Mouse (Mus musculus) embryonic facial prominence, embryonic 14.5 days (tissue): ENCODE measurements at regions not wholly inside any gene's neighbourhood (a gene's known extent, or its start where the extent isn't known, plus 50 kb on each side); places are given as distances from the start of the nearest gene placed in this dataset.
A peak's percentile ranks its signal among the peaks of the same experiment; 100 is the strongest.

Experiments used
- ATAC-seq: fragments of 200-750 bp; cut with Nextera tagmentation; 2 replicates; pipeline ENCODE4 v1.8.0; 2017; ENCODE audit warnings: low read depth, moderate number of reproducible peaks, moderate TSS enrichment
- DNase-seq: peaks from one replicate; pipeline ENCODE4 v3.0.0-alpha.2; 2015; ENCODE audit warnings: low spot score
- H3K27ac ChIP-seq: fragments of 300-500 bp; sonication (generic); replicated peaks from 2 replicates; pipeline ENCODE4 v1.5.1; 2014; ENCODE audit warnings: low read depth, mild to moderate bottlenecking, low read length, moderate library complexity
- H3K27me3 ChIP-seq: fragments of 300-500 bp; sonication (generic); replicated peaks from 2 replicates; pipeline ENCODE4 v1.6.1; 2014; ENCODE audit warnings: low read length; ENCODE audit not compliant: control insufficient read depth, insufficient read depth
- H3K36me3 ChIP-seq: fragments of 300-500 bp; sonication (generic); 2 replicates; pipeline ENCODE4 v1.6.1; 2014; ENCODE audit warnings: low read length, mixed read lengths; ENCODE audit not compliant: control insufficient read depth, insufficient read depth
- H3K4me1 ChIP-seq: fragments of 300-500 bp; sonication (generic); 2 replicates; pipeline ENCODE4 v1.6.1; 2014; ENCODE audit warnings: antibody characterized with exemption, low read length; ENCODE audit not compliant: control insufficient read depth, insufficient read depth
- H3K4me2 ChIP-seq: fragments of 300-500 bp; sonication (generic); 2 replicates; pipeline ENCODE4 v1.6.1; 2014; ENCODE audit warnings: low read depth, mild to moderate bottlenecking, low read length, moderate library complexity, mixed read lengths
- H3K4me3 ChIP-seq: fragments of 300-500 bp; sonication (generic); 2 replicates; pipeline ENCODE4 v1.5.1; 2014; ENCODE audit warnings: low read depth, mild to moderate bottlenecking, low read length
- H3K9ac ChIP-seq: fragments of 300-500 bp; sonication (generic); 2 replicates; pipeline ENCODE4 v1.6.1; 2014; ENCODE audit warnings: low read depth, mild to moderate bottlenecking, low read length, moderate library complexity, mixed read lengths
- H3K9me3 ChIP-seq: fragments of 300-500 bp; sonication (generic); 2 replicates; pipeline ENCODE4 v1.6.1; 2016; ENCODE audit warnings: low read length; ENCODE audit not compliant: control insufficient read depth
- WGBS: fragments of 180-500 bp; shearing (Covaris S2); extraction: QIAGEN DNeasy Blood & Tissue Kit; methylation state at CpG from one replicate; pipeline ENCODE4 v1.1.7; 2014; 5-methylcytosine and 5-hydroxymethylcytosine counted together

DNA sequence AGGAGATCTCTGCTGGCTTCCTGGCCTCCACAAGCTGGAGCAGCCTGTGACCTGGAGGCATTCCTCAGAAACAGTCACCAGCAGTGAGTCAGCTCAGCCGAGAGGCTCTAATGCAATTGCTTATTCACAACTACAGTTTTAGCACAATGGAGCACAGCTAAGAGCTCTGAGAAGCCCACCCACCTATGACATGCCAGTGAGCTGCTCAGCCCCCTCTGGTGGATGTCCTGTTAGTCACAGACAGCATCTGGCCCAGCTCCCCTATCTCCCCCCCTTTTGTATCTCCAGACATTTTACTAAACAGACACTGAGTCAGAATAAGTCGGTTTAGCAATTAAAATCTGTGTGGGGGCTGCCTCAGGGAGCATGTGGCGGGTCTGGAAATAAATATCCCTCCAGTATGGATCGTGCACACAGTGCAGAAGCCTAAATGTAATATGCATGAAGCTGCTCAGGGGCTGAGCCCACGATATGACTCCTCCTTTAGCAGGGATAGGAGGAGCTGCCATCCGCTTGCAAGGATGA is 88.9 kb upstream of the Spred2 start:
- no peak overlapping the region for H3K4me3 ChIP-seq
- H3K27me3 ChIP-seq, result no peaks in the 10 kb centered on the region
- H3K27ac ChIP-seq, result peak overlapping the region; percentile 69
- H3K36me3 ChIP-seq, result no peaks in the 10 kb centered on the region
- no peaks in the 10 kb centered on the region for H3K9me3 ChIP-seq
- no peak overlapping the region for H3K9ac ChIP-seq
- ATAC-seq, result peak; percentile 83
- 19% methylated on average over 6 of the region's 6 CpGs for WGBS
- peak; percentile 83 for DNase-seq
- H3K4me1 ChIP-seq, result no peaks in the 10 kb centered on the region
- 0 out of 2 replicates have a peak overlapping the region, but pooled peaks have one; percentile 23 for H3K4me2 ChIP-seq

DNA sequence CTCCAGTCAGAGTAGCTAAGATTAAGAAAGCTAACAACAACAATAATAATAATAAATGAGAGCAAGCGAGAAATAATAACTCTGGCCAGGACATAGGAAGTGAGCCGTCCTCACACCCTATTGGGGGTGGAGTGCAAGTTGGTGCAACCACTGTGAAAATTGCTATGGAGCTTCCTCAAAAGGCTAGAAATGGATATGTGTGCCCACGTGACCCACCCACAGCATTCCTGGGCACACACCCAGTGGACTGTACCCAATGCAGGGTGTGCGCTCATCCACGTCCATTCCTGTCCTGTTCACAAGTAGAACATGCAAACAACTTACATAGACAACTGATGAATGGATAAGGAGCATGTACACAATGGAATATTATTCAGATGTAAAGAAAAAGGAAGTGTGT is 85.2 kb upstream of the Spred2 start:
- WGBS, result 92% methylated on average over 5 of the region's 5 CpGs
- no peak for ATAC-seq
- DNase-seq, result no peak

DNA sequence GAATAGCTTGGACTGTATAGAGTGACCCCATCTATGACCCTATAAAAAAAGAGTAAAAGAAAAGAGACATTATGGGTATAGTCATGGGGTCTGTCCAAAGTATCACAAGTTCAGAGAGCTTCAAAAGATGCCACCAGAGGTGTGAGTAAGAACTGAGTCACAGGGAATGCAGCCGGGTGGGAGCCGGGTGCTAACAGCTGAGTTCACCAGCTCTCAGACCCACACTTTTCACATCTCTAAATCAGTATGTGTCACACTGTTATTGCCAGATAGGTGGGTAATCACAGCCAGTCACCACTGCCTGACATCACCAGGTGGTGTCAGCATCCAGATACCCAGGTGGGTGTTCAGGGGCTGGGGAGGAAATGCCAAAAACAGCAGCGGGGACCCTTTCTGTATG is 81.1 kb upstream of the Spred2 start:
- H3K36me3 ChIP-seq, result no peaks in the 10 kb centered on the region
- 92% methylated on average over 3 of the region's 3 CpGs for WGBS
- no peaks in the 10 kb centered on the region for H3K27me3 ChIP-seq
- H3K9ac ChIP-seq, result no peak overlapping the region
- no peak overlapping the region for H3K4me3 ChIP-seq
- no peak for ATAC-seq
- H3K9me3 ChIP-seq, result no peaks in the 10 kb centered on the region
- H3K4me1 ChIP-seq, result no peaks in the 10 kb centered on the region
- H3K27ac ChIP-seq, result no peak overlapping the region
- DNase-seq, result no peak
- H3K4me2 ChIP-seq, result no peak overlapping the region

More for the DNA sequence above, 85.2 kb upstream of the Spred2 start:
- no peak overlapping the region for H3K27ac ChIP-seq
- no peak overlapping the region for H3K9ac ChIP-seq
- H3K4me1 ChIP-seq, result no peaks in the 10 kb centered on the region
- no peaks in the 10 kb centered on the region for H3K9me3 ChIP-seq
- no peaks in the 10 kb centered on the region for H3K36me3 ChIP-seq
- no peak overlapping the region for H3K4me2 ChIP-seq
- H3K27me3 ChIP-seq, result no peaks in the 10 kb centered on the region
- H3K4me3 ChIP-seq, result no peak overlapping the region

GRCm38 (mm10) chr11:19847910-19848309 is 76.3 kb upstream of the Spred2 start:
- Histone ChIP-seq H3K27ac (no peak overlapping the region), H3K4me3 (no peak overlapping the region), H3K4me2 (no peak overlapping the region), H3K9me3 (no peaks in the 10 kb centered on the region), H3K27me3 (no peaks in the 10 kb centered on the region), H3K4me1 (0 out of 2 replicates have a peak, but pooled peaks cover 5% of the 10 kb centered on the region), H3K36me3 (no peaks in the 10 kb centered on the region), H3K9ac (no peak overlapping the region)
- 89% methylated on average over 6 of the region's 6 CpGs for WGBS
- ATAC-seq (no peak), DNase-seq (no peak)

- no peaks in the 10 kb centered on the region for H3K27me3 ChIP-seq
- H3K9ac ChIP-seq, result no peak overlapping the region
- no peak for ATAC-seq
Measured at GRCm38 (mm10) chr11:19848412-19848811, 75.8 kb upstream of the Spred2 start.

GRCm38 (mm10) chr11:19849347-19849811 is 74.8 kb upstream of the Spred2 start:
- Histone ChIP-seq H3K9ac (no peak overlapping the region), H3K27ac (peak overlapping the region; percentile 22; the same call in 1 of the 2 replicates)
- WGBS, result 54% methylated on average over 4 of the region's 4 CpGs

More at GRCm38 (mm10) chr11:19848412-19848811, 75.8 kb upstream of the Spred2 start:
- DNase-seq, result no peak
- no peak overlapping the region for H3K4me2 ChIP-seq
- H3K36me3 ChIP-seq, result no peaks in the 10 kb centered on the region
- H3K4me3 ChIP-seq, result no peak overlapping the region
- H3K4me1 ChIP-seq, result 0 out of 2 replicates have a peak, but pooled peaks cover 5% of the 10 kb centered on the region
- H3K27ac ChIP-seq, result no peak overlapping the region
- no peaks in the 10 kb centered on the region for H3K9me3 ChIP-seq
- 86% methylated on average over 6 of the region's 6 CpGs for WGBS

GRCm38 (mm10) chr11:19849844-19850420 is 74.2 kb upstream of the Spred2 start:
- Histone ChIP-seq H3K4me3 (no peak overlapping the region), H3K4me2 (no peak overlapping the region), H3K27me3 (no peaks in the 10 kb centered on the region), H3K27ac (peak overlapping the region; percentile 22; the same call in 1 of the 2 replicates), H3K9ac (no peak overlapping the region), H3K4me1 (0 out of 2 replicates have a peak, but pooled peaks cover 5% of the 10 kb centered on the region), H3K36me3 (no peaks in the 10 kb centered on the region), H3K9me3 (no peaks in the 10 kb centered on the region)
- DNase-seq, result no peak
- ATAC-seq, result peak; percentile 26; the same call in 1 of the 2 replicates
- 88% methylated on average over 2 of the region's 3 CpGs for WGBS

More at GRCm38 (mm10) chr11:19849347-19849811, 74.8 kb upstream of the Spred2 start:
- no peaks in the 10 kb centered on the region for H3K36me3 ChIP-seq
- H3K4me1 ChIP-seq, result 0 out of 2 replicates have a peak, but pooled peaks cover 5% of the 10 kb centered on the region
- H3K9me3 ChIP-seq, result no peaks in the 10 kb centered on the region
- H3K27me3 ChIP-seq, result no peaks in the 10 kb centered on the region
- peak; percentile 62; the same call in 1 of the 2 replicates for ATAC-seq
- H3K4me2 ChIP-seq, result no peak overlapping the region
- no peak overlapping the region for H3K4me3 ChIP-seq
- DNase-seq, result peak; percentile 49

DNA sequence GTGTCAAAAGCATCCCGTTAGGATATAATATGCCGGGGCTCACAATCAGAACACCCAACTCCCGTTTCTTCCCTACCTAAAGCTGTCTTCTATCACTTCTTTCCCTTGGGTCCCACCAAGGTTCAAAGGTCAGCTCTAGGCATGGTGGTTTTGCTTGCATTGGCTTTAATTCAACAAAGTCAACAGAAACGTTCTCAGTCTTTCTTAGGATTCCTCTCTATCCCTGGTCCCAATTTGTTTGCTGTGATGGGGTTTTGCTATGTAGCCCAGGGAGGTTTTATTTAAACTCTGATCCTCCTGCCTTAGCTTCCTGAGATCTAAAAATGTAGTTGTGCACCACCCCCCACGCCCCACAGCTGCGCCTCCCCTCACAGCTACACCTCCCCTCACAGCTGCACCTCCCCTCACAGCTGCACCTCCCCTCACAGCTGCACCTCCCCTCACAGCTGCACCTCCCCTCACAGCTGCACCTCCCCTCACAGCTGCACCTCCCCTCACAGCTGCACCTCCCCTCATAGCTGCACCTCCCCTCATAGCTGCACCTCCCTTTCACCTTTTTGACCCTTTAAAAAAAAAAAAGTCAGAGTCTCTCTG is 73.1 kb upstream of the Spred2 start:
- Histone ChIP-seq H3K27me3 (no peaks in the 10 kb centered on the region), H3K4me3 (no peak overlapping the region), H3K9me3 (no peaks in the 10 kb centered on the region), H3K9ac (no peak overlapping the region), H3K27ac (no peak overlapping the region), H3K4me1 (0 out of 2 replicates have a peak, but pooled peaks cover 5% of the 10 kb centered on the region), H3K4me2 (no peak overlapping the region), H3K36me3 (no peaks in the 10 kb centered on the region)
- WGBS, result 8% methylated on average over 6 of the region's 6 CpGs
- ATAC-seq (no peak), DNase-seq (no peak)
